Mouse (Mus musculus) MEL (cell line): ENCODE measurements around the gene Klhl21. TPM values are rescaled to one million over a fixed set of nuclear protein-coding genes. Genes with fewer than 3 reads are reported as not detected.

Experiments
- DNase-seq: peaks from one replicate; pipeline ENCODE4 v3.0.0; 2011; ENCODE audit warnings: low read depth, low spot score
- H3K27ac ChIP-seq: 2 replicates; pipeline ENCODE4 v1.5.1; 2012; ENCODE audit warnings: low read depth, mild to moderate bottlenecking, control low read depth, low read length, moderate library complexity; ENCODE audit not compliant: control insufficient read depth
- H3K27me3 ChIP-seq, 2 experiments: fragments of 150-350 bp in 1 of 2; sonication (generic) in 1 of 2; 2 replicates each; pipeline ENCODE4 v1.6.1; 2012; ENCODE audit warnings: low read length in 2 of 2, mild to moderate bottlenecking in 2 of 2, improper control_type of control experiment in 1 of 2, moderate library complexity in 1 of 2; ENCODE audit not compliant: insufficient read depth in 2 of 2, control insufficient read depth in 1 of 2
- H3K36me3 ChIP-seq, 2 experiments: 2 replicates each; pipeline ENCODE4 v1.6.1; 2012 to 2014; ENCODE audit warnings: low read length in 2 of 2, improper control_type of control experiment in 1 of 2, inconsistent platforms in 1 of 2, mild to moderate bottlenecking in 1 of 2; ENCODE audit not compliant: insufficient read depth in 2 of 2, control insufficient read depth in 1 of 2
- H3K4me1 ChIP-seq, 2 experiments: fragments of 150-350 bp in 1 of 2; sonication (generic) in 1 of 2; 2 replicates each; pipeline ENCODE4 v1.6.1; 2012; ENCODE audit warnings: low read length in 2 of 2, improper control_type of control experiment in 1 of 2, mild to moderate bottlenecking in 1 of 2; ENCODE audit not compliant: insufficient read depth in 2 of 2, control insufficient read depth in 1 of 2
- H3K4me3 ChIP-seq, 2 experiments: fragments of 150-350 bp in 1 of 2; sonication (generic) in 1 of 2; 2 replicates each; pipeline ENCODE4 v1.5.1; 2012; ENCODE audit warnings: low read depth in 2 of 2, low read length in 2 of 2, mild to moderate bottlenecking in 2 of 2, moderate library complexity in 2 of 2, control low read depth in 1 of 2, improper control_type of control experiment in 1 of 2; ENCODE audit not compliant: control insufficient read depth in 1 of 2, insufficient read depth in 1 of 2
- H3K79me2 ChIP-seq: 2 replicates; pipeline ENCODE4 v1.6.1; 2012; ENCODE audit warnings: mild to moderate bottlenecking, low read length, moderate library complexity; ENCODE audit not compliant: control insufficient read depth, poor library complexity, insufficient read depth
- H3K9ac ChIP-seq: 2 replicates; pipeline ENCODE4 v1.6.1; 2012; ENCODE audit warnings: low read depth, mild to moderate bottlenecking, control low read depth, low read length, moderate library complexity; ENCODE audit not compliant: control insufficient read depth, poor library complexity, severe bottlenecking
- H3K9me3 ChIP-seq: fragments of 150-350 bp; sonication (generic); replicated peaks from 2 replicates; pipeline ENCODE4 v1.6.1; 2012; ENCODE audit warnings: mild to moderate bottlenecking, low read length, improper control_type of control experiment, moderate library complexity; ENCODE audit not compliant: insufficient read depth
- BHLHE40 ChIP-seq: IDR thresholded peaks from 2 replicates; pipeline ENCODE4 v1.6.1; 2012; ENCODE audit warnings: low read depth, mild to moderate bottlenecking, inconsistent platforms, low read length, improper control_type of control experiment, borderline replicate concordance
- CHD2 ChIP-seq: IDR thresholded peaks from 2 replicates; pipeline ENCODE4 v1.6.1; 2011; ENCODE audit warnings: low read length, improper control_type of control experiment
- CTCF ChIP-seq, 3 experiments: IDR thresholded peaks in 2 of 3; conservative IDR thresholded peaks in 1 of 3; 2 replicates each; pipeline ENCODE4 v1.5.1; 2011 to 2012; ENCODE audit warnings: low read length in 3 of 3, low read depth in 2 of 3, mild to moderate bottlenecking in 2 of 3, improper control_type of control experiment in 1 of 3, inconsistent platforms in 1 of 3, mixed read lengths in 1 of 3, moderate library complexity in 1 of 3; ENCODE audit not compliant: control insufficient read depth in 1 of 3, insufficient read depth in 1 of 3, poor library complexity in 1 of 3, severe bottlenecking in 1 of 3
- E2F4 ChIP-seq: IDR thresholded peaks from 2 replicates; pipeline ENCODE4 v1.6.1; 2011; ENCODE audit warnings: low read depth, low read length, improper control_type of control experiment, borderline replicate concordance
- ELF1 ChIP-seq: IDR thresholded peaks from 2 replicates; pipeline ENCODE4 v1.6.1; 2014; ENCODE audit warnings: low read depth, mild to moderate bottlenecking, inconsistent platforms, low read length, improper control_type of control experiment, moderate library complexity
- EP300 ChIP-seq, 2 experiments: IDR thresholded peaks; 2 replicates each; pipeline ENCODE4 v1.6.1; 2011; ENCODE audit warnings: improper control_type of control experiment in 2 of 2, low read length in 2 of 2, low read depth in 1 of 2, mild to moderate bottlenecking in 1 of 2
- GABPA ChIP-seq: IDR thresholded peaks from 2 replicates; pipeline ENCODE4 v1.6.1; 2012; ENCODE audit warnings: low read depth, mild to moderate bottlenecking, inconsistent platforms, low read length, improper control_type of control experiment, moderate library complexity
- HCFC1 ChIP-seq: IDR thresholded peaks from 2 replicates; pipeline ENCODE4 v1.6.1; 2012; ENCODE audit warnings: low read depth, mild to moderate bottlenecking, inconsistent platforms, low read length, improper control_type of control experiment, moderate library complexity
- JUND ChIP-seq: IDR thresholded peaks from 2 replicates; pipeline ENCODE4 v1.6.1; 2011; ENCODE audit warnings: low read depth, mild to moderate bottlenecking, improper control_type of control experiment, low read length
- KAT2A ChIP-seq: conservative IDR thresholded peaks from 2 replicates; pipeline ENCODE4 v1.6.1; 2012; ENCODE audit warnings: low read depth, low read length, improper control_type of control experiment, inconsistent platforms
- MAX ChIP-seq: IDR thresholded peaks from 2 replicates; pipeline ENCODE4 v1.6.1; 2011; ENCODE audit warnings: low read length, improper control_type of control experiment
- MAZ ChIP-seq: IDR thresholded peaks from 2 replicates; pipeline ENCODE4 v1.6.1; 2012; ENCODE audit warnings: low read depth, mild to moderate bottlenecking, inconsistent platforms, low read length, improper control_type of control experiment
- MEF2A ChIP-seq: IDR thresholded peaks from 2 replicates; pipeline ENCODE4 v1.6.1; 2014; ENCODE audit warnings: low read depth, mild to moderate bottlenecking, inconsistent platforms, low read length, improper control_type of control experiment; ENCODE audit not compliant: poor library complexity, insufficient replicate concordance, severe bottlenecking; ENCODE audit errors: extremely low read depth
- MXI1 ChIP-seq: IDR thresholded peaks from 2 replicates; pipeline ENCODE4 v1.6.1; 2011; ENCODE audit warnings: mild to moderate bottlenecking, low read depth, low read length, improper control_type of control experiment
- MYC ChIP-seq: IDR thresholded peaks from 2 replicates; pipeline ENCODE4 v1.6.1; 2011; ENCODE audit warnings: low read depth, mild to moderate bottlenecking, low read length, improper control_type of control experiment, moderate library complexity
- NELFE ChIP-seq: IDR thresholded peaks from 2 replicates; pipeline ENCODE4 v1.6.1; 2011; ENCODE audit warnings: low read depth, low read length, improper control_type of control experiment
- POLR2A ChIP-seq, 2 experiments: IDR thresholded peaks; 2 replicates each; pipeline ENCODE4 v1.6.1; 2011 to 2012; ENCODE audit warnings: low read length in 2 of 2, mild to moderate bottlenecking in 2 of 2, control low read depth in 1 of 2, improper control_type of control experiment in 1 of 2, low read depth in 1 of 2, moderate library complexity in 1 of 2; ENCODE audit not compliant: control insufficient read depth in 1 of 2, insufficient read depth in 1 of 2, poor library complexity in 1 of 2
- POLR2AphosphoS5 ChIP-seq: IDR thresholded peaks from 2 replicates; pipeline ENCODE4 v1.6.1; 2012; ENCODE audit warnings: low read depth, borderline replicate concordance, mild to moderate bottlenecking, inconsistent platforms, low read length, moderate library complexity, mixed read lengths
- RAD21 ChIP-seq: IDR thresholded peaks from 2 replicates; pipeline ENCODE4 v1.6.1; 2011; ENCODE audit warnings: mild to moderate bottlenecking, low read depth, low read length, improper control_type of control experiment
- SIN3A ChIP-seq: IDR thresholded peaks from 2 replicates; pipeline ENCODE4 v1.6.1; 2012; ENCODE audit warnings: low read length, improper control_type of control experiment, inconsistent platforms
- TBP ChIP-seq: IDR thresholded peaks from 2 replicates; pipeline ENCODE4 v1.8.0; 2011; ENCODE audit warnings: low read depth, low read length, improper control_type of control experiment
- TCF12 ChIP-seq: IDR thresholded peaks from 2 replicates; pipeline ENCODE4 v1.6.1; 2014; ENCODE audit warnings: low read depth, mild to moderate bottlenecking, inconsistent platforms, low read length, improper control_type of control experiment, moderate library complexity
- UBTF ChIP-seq: IDR thresholded peaks from 2 replicates; pipeline ENCODE4 v1.6.1; 2012; ENCODE audit warnings: low read depth, mild to moderate bottlenecking, inconsistent platforms, low read length, improper control_type of control experiment, moderate library complexity, borderline replicate concordance; ENCODE audit not compliant: insufficient read depth
- USF1 ChIP-seq: IDR thresholded peaks from 2 replicates; pipeline ENCODE4 v1.6.1; 2014; ENCODE audit warnings: low read depth, mild to moderate bottlenecking, inconsistent platforms, low read length, improper control_type of control experiment, moderate library complexity
- ZC3H11A ChIP-seq: IDR thresholded peaks from 2 replicates; pipeline ENCODE4 v1.6.1; 2012; ENCODE audit warnings: low read depth, mild to moderate bottlenecking, inconsistent platforms, low read length, improper control_type of control experiment
- ZKSCAN1 ChIP-seq: IDR thresholded peaks from 2 replicates; pipeline ENCODE4 v1.6.1; 2012; ENCODE audit warnings: low read depth, mild to moderate bottlenecking, inconsistent platforms, low read length, improper control_type of control experiment, moderate library complexity
- ZMIZ1 ChIP-seq: IDR thresholded peaks from 2 replicates; pipeline ENCODE4 v1.6.1; 2012; ENCODE audit warnings: low read depth, mild to moderate bottlenecking, inconsistent platforms, low read length, improper control_type of control experiment, moderate library complexity
- ZNF384 ChIP-seq: IDR thresholded peaks from 2 replicates; pipeline ENCODE4 v1.6.1; 2012; ENCODE audit warnings: low read depth, mild to moderate bottlenecking, inconsistent platforms, low read length, improper control_type of control experiment
- polyA plus RNA-seq, 2 experiments: library from polyadenylated mRNA; stranded (reverse) in 1 of 2; unstranded in 1 of 2; fragments of >175 nt in 1 of 2; fragments of >200 nt in 1 of 2; gene quantifications; 2 replicates each; pipeline versions ENCODE4 v1.2.1 to v1.2.4; 2012; ENCODE audit warnings: low replicate concordance in 2 of 2, low read depth in 1 of 2; ENCODE audit not compliant: insufficient read length in 2 of 2, insufficient read depth in 1 of 2, missing spikeins in 1 of 2
- total RNA-seq: library from RNA; depleted of rRNA; stranded (reverse); fragments of 300-350 nt; gene quantifications from 2 replicates; pipeline ENCODE4 v1.2.3, GENCODE M21; 2012

The Klhl21 gene
- total and polyA plus RNA-seq, 3 experiments: 18.0 to 22.5 TPM; not detected in 1

DNA sequence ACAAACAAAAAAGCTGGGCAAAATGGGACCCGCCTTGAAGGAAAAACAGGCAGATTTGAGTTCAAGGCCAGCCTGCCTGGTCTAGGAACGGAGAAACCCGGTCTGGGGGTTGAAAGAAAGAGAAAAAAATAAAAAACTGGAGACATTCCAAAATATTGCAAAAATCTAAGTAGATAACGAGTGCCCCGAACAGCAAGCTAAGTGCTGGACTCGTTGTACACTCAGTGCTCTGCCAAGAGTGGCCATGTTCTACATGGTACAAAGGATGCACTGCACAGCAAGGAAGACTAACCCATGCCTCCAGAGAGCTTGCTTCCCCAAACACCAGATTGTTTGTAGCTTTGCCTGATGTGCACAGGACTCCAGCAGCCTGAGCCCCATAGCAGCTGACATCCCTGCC lies 15.6 kb upstream of the Klhl21 start:
- Histone ChIP-seq H3K4me1 (peaks cover 5 to 20% of the 10 kb centered on the region in 2 experiments), H3K9ac (no peak overlapping the region), H3K36me3 (peaks cover 0 to 14% of the 10 kb centered on the region in 2 experiments; a peak in 2 of 4 replicates), H3K79me2 (peaks cover 12% of the 10 kb centered on the region; the same call in 1 of the 2 replicates), H3K27me3 (no peaks in the 10 kb centered on the region)
- no peak for TF ChIP-seq USF1
- no peak for TF ChIP-seq ZNF384
- no peak for TF ChIP-seq JUND
- TF ChIP-seq EP300 (IDR thresholded peaks at IDR 0.05; ENCODE audit: low read depth in 1 of 2, low read length in 2 of 2): no peak
- no peak for TF ChIP-seq POLR2A (IDR thresholded peaks at IDR 0.05; ENCODE audit: control insufficient read depth in 1 of 2, insufficient read depth in 1 of 2, low read depth in 1 of 2, low read length in 2 of 2, poor library complexity in 1 of 2)
- TF ChIP-seq CHD2: no peak
- no peak for TF ChIP-seq MXI1
- TF ChIP-seq TBP: no peak
- TF ChIP-seq RAD21: no peak
- TF ChIP-seq, all 39 proteins: peak for 0
- no peak for DNase-seq
- Histone ChIP-seq H3K4me3 (no peak overlapping the region), H3K27ac (no peak overlapping the region), H3K9me3 (no peaks in the 10 kb centered on the region)

- peak; percentile 84 for DNase-seq
- Histone ChIP-seq H3K27ac (peak overlapping the region; percentile 42), H3K9me3 (no peaks in the 10 kb centered on the region), H3K27me3 (no peaks in the 10 kb centered on the region), H3K79me2 (peaks cover 6% of the 10 kb centered on the region; the same call in 1 of the 2 replicates), H3K4me3 (peak overlapping the region; percentile 30 to 52), H3K36me3 (peaks cover 0 to 18% of the 10 kb centered on the region in 2 experiments; a peak in 2 of 4 replicates), H3K4me1 (peaks cover 5 to 25% of the 10 kb centered on the region in 2 experiments), H3K9ac (peak overlapping the region; percentile 50)
- TF ChIP-seq ZC3H11A (no peak), POLR2AphosphoS5 (no peak), UBTF (no peak), USF1 (no peak), MAX (peak; percentile 18; the same call in 1 of the 2 replicates), ZKSCAN1 (no peak), E2F4 (no peak), TCF12 (peak; percentile 98), NELFE (no peak), SIN3A (peak; percentile 82), JUND (no peak), ZNF384 (no peak), ELF1 (no peak), MAZ (peak; percentile 86; the same call in 1 of the 2 replicates), MYC (no peak), CTCF (IDR thresholded peaks at IDR 0.05 in 2 of 3, conservative IDR thresholded peaks at IDR 0.05 in 1 of 3; ENCODE audit: control insufficient read depth in 1 of 3, insufficient read depth in 1 of 3, low read depth in 2 of 3, low read length in 3 of 3, poor library complexity in 1 of 3, severe bottlenecking in 1 of 3) (no peak), TBP (no peak), EP300 (IDR thresholded peaks at IDR 0.05; ENCODE audit: low read depth in 1 of 2, low read length in 2 of 2) (peak; percentile 85 to 93), GABPA (no peak), CHD2 (no peak), KAT2A (no peak), MEF2A (no peak), HCFC1 (no peak; the same call in none of the 2 replicates), ZMIZ1 (no peak), BHLHE40 (peak; percentile 75; the same call in 1 of the 2 replicates)
Observed at GRCm38 (mm10) chr4:151994228-151995171, 14.1 kb upstream of the Klhl21 start.
